Mouse (Mus musculus): ENCODE measurements around the gene Slc26a6.

Gene Slc26a6

GRCm38 (mm10) chr9:108955846-108956245 is 102.8 kb downstream of the Slc26a6 start:
- 91% methylated on average over 11 of the region's 11 CpGs for WGBS

All from cerebral cortex, adult 2 months (tissue).